Mouse (Mus musculus): ENCODE measurements around the gene Ddx21. TPM values are rescaled to one million over a fixed set of nuclear protein-coding genes. Genes with fewer than 3 reads are reported as not detected.

The Ddx21 gene
- 3.8 and 4.1 TPM in 2 replicates for polyA plus RNA-seq (2021; fragmentation: Nextera tagmentation)
- long read RNA-seq, experiment 1, full-length matches to known transcripts, result 8 of 22 reads
- long read RNA-seq, experiment 1, partial matches to known transcripts, result 10 of 22 reads
- long read RNA-seq, experiment 1, other reads (novel, unspliced or antisense), result 4 of 22 reads
- long read RNA-seq, experiment 2, partial matches to known transcripts, result 6 of 6 reads
- long read RNA-seq, experiment 2, other reads (novel, unspliced or antisense), result 0 of 6 reads

GRCm38 (mm10) chr10:62602177-62603040 lies at the start of gene Ddx21:
TSS of gene Ddx21 (minus strand) at chr10:62602281.

GRCm38 (mm10) chr10:62650881-62651810 lies 49.1 kb upstream of the Ddx21 start, which contains the start of gene Ddx50:
TSS of gene Ddx50 (minus strand) at chr10:62651218.

GRCm38 (mm10) chr10:62578338-62579100 lies 23.6 kb downstream of the Ddx21 start, which contains the start of gene Kif1bp:
TSS of gene Kif1bp (minus strand) at chr10:62578457.

Other genes with a start within 250 kb of the Ddx21 start
- 19.9 and 78.0 TPM in 2 replicates for gene Hk1, start 222.4 kb downstream of the Ddx21 start, polyA plus RNA-seq (2021; fragmentation: Nextera tagmentation)
- 2.8 and 3.3 TPM in 2 replicates for gene Hkdc1, start 179.8 kb downstream of the Ddx21 start, polyA plus RNA-seq (2021; fragmentation: Nextera tagmentation)
- 0.56 and 1.1 TPM in 2 replicates for gene 4930507D05Rik, start 152.8 kb downstream of the Ddx21 start, polyA plus RNA-seq (2021; fragmentation: Nextera tagmentation)
- gene Supv3l1, start 152.5 kb downstream of the Ddx21 start, polyA plus RNA-seq (2021; fragmentation: Nextera tagmentation), result 12.8 and 14.4 TPM in 2 replicates
- 46.0 and 58.3 TPM in 2 replicates for gene Vps26a, start 115.5 kb downstream of the Ddx21 start, polyA plus RNA-seq (2021; fragmentation: Nextera tagmentation)
- 18.4 and 19.6 TPM in 2 replicates for gene Srgn, start 74.8 kb downstream of the Ddx21 start, polyA plus RNA-seq (2021; fragmentation: Nextera tagmentation)
- gene Kif1bp, start 23.8 kb downstream of the Ddx21 start, polyA plus RNA-seq (2021; fragmentation: Nextera tagmentation), result 34.4 and 137 TPM in 2 replicates
- 42.2 and 43.4 TPM in 2 replicates for gene Ddx50, start 48.9 kb upstream of the Ddx21 start, polyA plus RNA-seq (2021; fragmentation: Nextera tagmentation)
- gene Stox1, start 123.8 kb upstream of the Ddx21 start, polyA plus RNA-seq (2021; fragmentation: Nextera tagmentation), result 2.2 and 4.3 TPM in 2 replicates
- 13.9 and 17.1 TPM in 2 replicates for gene Ccar1, start 190.0 kb upstream of the Ddx21 start, polyA plus RNA-seq (2021; fragmentation: Nextera tagmentation)